Mouse (Mus musculus): ENCODE measurements around the gene Rinl.

The Rinl gene

DNA sequence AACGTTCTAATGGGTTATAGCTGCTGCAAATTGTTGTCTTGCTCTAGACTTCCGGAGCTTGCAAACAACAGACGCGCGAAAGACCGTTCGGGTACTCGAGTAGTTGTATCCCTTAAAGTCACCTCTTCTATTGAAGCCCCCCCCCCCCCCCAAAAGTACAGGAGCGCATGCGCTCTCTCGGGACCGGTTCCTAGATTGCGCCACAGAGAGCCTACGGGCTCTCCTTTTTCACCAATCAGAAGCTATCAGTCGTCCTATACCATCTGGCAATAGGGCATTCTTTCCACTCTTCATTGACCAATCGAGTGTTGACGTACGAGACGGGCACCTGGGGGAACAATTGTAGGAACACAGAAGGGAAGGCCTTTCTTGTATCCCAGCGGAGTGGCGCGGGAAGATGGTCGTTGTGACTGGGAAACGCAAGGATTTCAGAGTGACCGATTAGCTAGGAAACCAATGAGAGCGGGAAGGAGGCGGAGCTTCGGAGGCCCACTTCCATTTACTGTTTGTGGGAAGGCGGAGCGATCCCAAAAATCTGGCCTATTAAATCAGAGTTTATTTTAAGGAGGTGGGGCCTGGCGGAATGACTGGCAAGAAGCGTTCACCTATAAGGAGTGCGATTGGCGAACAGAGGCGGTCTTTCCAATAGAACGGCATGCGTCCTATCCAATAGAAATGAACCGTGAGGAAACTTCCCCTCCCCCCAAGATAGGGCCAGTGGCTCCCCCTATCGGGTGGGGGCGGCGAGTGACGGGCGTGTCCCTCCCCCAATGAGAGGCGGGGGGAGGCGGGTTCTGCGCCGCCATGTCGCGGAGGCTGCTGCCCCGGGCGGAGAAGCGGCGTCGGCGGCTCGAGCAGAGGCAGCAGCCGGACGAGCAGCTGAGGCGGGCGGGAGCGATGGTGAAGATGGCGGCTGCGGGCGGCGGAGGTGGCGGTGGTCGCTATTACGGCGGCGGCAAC lies 21.6 kb downstream of the Rinl start:
- peak; percentile 100 for DNase-seq

- DNase-seq: peak; percentile 87
Observed at GRCm38 (mm10) chr7:28811228-28811627, 22.5 kb downstream of the Rinl start.

GRCm38 (mm10) chr7:28811640-28812275 lies 23.0 kb downstream of the Rinl start:
- peak; percentile 67 for DNase-seq

DNA sequence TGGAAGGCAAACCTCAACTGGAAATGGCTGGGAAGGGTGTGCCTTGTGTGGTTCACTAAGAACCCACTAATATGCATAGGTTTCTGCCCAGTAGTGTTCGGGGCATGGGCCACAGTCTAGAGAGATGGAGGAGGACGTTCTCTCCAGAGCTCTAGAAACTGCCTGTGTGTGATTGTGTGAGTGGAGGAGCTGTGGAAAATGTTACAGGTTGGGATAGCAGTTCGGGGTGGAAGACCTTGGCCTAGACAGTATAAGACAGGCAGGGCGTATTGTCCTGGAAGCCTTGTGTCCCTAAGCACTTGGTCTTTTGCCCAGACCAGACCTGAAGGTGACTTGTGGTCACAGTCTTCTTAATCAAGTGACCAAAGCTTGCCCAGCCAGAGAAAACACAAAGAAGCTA lies 23.7 kb downstream of the Rinl start:
- DNase-seq: peak; percentile 62

DNA sequence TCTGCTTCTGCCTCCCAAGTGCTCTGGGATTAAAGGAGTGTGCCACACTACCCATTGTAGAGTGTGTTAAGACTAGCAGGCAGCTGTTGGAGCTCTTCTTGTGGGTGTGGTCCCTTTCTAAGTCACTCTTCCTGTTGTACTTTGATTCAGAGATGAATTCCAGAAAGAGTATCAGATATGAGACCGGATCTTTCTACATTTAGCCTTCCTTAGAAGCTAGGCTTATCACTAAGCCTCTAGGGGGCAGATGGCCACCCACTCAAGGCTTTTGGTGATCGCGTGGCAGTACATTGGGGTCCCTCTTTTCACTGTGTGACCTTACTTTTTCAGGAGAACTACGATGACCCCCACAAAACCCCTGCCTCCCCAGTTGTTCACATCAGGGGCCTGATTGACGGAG lies 24.2 kb downstream of the Rinl start:
- DNase-seq: peak; percentile 49

- DNase-seq: no peak
Observed at GRCm38 (mm10) chr7:28814306-28815034, 25.7 kb downstream of the Rinl start.

GRCm38 (mm10) chr7:28815230-28815629 lies 26.5 kb downstream of the Rinl start:
- no peak for DNase-seq

DNA sequence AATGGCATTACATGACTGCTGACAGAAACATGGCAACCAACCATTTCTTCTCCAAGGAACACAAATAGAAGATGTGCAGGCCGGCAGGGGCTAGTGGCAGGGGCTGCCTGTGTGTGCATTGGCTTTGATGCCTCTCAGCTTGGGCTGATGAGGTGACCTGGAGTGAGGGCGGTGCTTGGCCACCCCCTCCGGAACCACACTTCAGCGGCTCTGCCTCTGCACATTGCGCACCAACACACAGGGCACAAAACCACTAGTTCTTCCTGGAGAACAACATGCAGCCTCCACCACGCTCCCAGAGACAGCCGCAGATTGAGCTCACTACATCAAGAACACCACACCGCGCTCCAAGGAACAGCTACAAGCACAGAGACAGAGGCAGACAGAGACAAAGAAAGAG lies 27.4 kb downstream of the Rinl start:
- peak; percentile 43 for DNase-seq

DNA sequence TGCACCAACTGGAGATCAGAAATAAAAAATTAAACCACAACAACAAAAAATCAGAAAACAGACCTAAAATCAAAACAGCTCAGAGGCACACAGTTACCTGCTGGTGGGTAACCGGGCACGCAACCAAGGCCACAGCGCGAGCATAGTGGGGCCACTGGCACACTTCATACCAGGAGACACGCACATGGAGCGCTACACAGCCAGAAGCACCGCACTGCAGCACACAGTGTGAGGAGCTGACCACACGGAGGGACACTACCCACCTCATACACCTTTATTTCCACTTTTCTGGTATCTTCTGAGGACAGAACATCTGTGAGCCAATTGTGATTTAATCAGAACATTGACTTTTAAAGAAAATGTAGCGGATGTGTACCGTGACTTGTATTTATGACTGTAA lies 28.2 kb downstream of the Rinl start:
- no peak for DNase-seq

DNA sequence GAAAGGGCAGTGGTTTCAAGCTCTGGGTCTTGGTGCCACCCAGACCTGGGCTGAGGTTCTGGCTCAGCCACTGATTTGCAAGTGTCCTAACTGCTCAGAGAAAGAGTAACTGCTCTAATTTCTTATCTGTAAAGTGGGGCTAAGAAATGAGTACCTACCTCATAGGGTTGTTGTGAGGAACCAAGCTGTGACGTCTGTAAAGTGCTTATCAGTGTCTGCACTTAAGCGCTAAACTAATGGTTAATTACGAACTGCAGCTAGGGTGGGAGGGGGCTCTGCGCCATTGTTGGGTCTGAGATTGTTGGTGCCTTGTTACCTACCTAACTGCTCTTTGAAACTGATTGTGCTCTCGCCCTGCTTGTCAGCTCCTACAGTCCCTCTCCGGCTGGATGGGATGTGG lies 28.8 kb downstream of the Rinl start:
- DNase-seq: peak; percentile 26

DNA sequence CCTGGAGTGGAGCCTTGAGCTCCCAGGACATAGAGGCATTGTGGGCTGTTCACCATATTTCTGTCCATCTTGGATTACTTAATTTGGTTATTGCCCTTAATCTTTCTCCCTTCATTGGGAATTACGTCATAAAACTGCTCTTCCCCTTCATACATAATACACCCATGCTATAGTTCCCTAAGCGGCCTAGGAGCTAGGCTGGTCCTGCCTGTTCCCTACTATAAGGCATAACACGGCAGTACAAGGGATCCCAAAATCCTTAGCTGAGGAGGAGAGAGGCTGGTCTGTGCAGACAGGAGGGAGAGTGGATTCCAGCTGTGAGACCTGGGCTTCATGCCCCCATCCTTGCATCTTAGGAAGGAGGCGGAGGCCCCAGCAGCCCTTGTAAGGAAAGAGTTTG lies 29.2 kb downstream of the Rinl start:
- peak; percentile 19 for DNase-seq

GRCm38 (mm10) chr7:28818436-28818835 lies 29.7 kb downstream of the Rinl start:
- DNase-seq: peak; percentile 41

- DNase-seq: no peak
Observed at GRCm38 (mm10) chr7:28818861-28819452, 30.2 kb downstream of the Rinl start.

- no peak for DNase-seq
Observed at GRCm38 (mm10) chr7:28819571-28819970, 30.8 kb downstream of the Rinl start.

DNA sequence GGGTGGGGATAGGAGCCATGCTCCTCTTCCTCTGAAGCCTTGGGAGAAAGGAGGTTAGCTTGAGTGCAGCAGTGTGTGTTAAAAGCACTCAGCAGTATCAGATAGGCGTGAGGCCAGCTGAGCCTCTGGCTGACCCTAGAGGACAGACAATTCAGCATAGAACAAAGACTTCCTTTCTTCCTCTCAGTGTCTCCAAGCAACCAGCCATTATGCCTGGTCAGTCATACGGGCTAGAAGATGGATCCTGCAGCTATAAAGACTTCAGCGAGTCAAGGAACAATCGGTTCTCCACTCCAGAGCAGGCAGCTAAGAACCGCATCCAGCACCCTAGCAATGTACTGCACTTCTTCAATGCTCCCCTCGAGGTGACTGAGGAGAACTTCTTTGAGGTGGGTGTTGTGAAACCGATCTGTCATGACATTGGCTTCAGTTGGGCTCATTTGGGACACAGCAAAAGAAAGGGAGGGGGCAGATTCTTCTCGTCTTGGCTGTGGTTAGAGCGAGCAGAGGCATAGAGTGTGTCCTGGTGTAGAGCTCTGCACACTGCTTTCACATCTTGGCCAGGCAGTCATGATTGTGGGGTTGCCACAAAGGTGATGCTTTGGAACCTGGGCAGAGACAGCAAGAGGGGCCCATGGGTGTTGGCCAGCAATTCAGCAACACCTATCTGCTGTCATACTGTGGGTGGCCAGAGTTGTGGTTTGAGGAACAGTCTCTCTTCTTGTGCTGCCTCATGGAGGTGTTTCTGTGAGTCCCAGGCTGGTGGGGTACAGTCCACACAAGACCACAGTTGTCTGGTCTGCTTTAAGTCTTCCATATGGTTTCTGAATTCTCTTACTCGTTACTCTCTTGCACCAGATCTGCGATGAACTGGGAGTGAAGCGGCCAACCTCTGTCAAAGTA lies 31.8 kb downstream of the Rinl start:
- no peak for DNase-seq

- DNase-seq: peak; percentile 77
Observed at GRCm38 (mm10) chr7:28821261-28821831, 32.6 kb downstream of the Rinl start.

- DNase-seq: no peak
Observed at GRCm38 (mm10) chr7:28822556-28822955, 33.8 kb downstream of the Rinl start.

GRCm38 (mm10) chr7:28822993-28823903 lies 34.5 kb downstream of the Rinl start:
- no peak for DNase-seq

- no peak for DNase-seq
Observed at GRCm38 (mm10) chr7:28823932-28824331, 35.2 kb downstream of the Rinl start.

DNA sequence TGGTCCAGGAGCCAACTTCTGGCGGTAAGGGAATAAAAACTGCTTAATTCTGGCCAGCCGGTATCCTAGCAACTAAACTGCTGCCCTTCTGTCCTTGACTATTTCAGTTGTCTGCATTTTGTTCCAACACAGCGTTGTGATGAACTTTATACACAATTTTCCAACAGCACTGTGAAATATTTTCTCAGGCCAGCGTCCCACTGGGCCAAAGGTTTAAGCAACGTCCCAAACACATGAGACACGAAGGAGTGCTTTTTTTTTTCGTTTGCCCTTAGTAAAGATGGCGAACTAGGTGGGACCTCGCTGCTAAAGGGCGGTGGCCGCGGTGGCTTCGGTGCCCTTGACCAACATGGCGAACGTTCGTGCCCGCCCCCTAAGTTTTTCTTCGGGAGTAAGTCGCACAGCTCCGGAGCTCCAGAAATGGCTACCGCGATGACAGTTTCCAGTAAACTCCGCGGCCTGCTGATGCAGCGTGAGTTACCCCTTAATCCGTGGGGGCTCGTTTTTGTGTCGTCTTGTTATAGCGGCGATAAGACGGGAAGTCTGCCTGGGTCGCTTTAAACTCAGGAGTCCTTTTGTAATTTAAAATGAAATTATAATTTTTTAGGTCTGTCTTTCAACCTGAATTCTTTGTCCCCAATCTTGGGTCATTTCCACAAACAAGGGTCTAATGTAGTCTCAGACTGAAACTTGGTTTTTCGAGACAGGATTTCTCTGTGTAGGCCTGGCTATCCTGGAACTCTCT lies 36.3 kb downstream of the Rinl start, which contains the start of gene Ech1:
Ech1 (plus strand) TSS at position 277 of the 745 bp plus-strand sequence.
- DNase-seq: peak; percentile 88
